Mouse (Mus musculus) hematopoietic stem cell, adult 5-6 weeks (primary cell): ENCODE data around the gene Naa80. TPM values are rescaled to one million over a fixed set of nuclear protein-coding genes. Genes with fewer than 3 reads are reported as not detected.
"Not testable (repeated sequence)": the region's sequence is repeated elsewhere in the genome, so short reads cannot be mapped to it uniquely, and the experiment has no call there.

Source experiments
- ATAC-seq, 2 experiments: fragments of 125-278 bp in 1 of 2; replicated peaks in 1 of 2; 2 replicates each; pipeline ENCODE4 v1.8.0; 2016 to 2017; ENCODE audit warnings: inconsistent platforms in 2 of 2, mild to moderate bottlenecking in 2 of 2, moderate number of reproducible peaks in 2 of 2, low read depth in 1 of 2, moderate TSS enrichment in 1 of 2; ENCODE audit not compliant: low FRiP score in 2 of 2, poor library complexity in 2 of 2, severe bottlenecking in 2 of 2, insufficient read depth in 1 of 2, low TSS enrichment in 1 of 2
- total RNA-seq: library from RNA; stranded (forward); fragments of 172-1452, 232-1000 nt; gene quantifications from 2 replicates; pipeline ENCODE4 v1.2.3, GENCODE M21; 2017

Naa80 gene
- total RNA-seq, 1 experiment from 2014 or later: 12.2 TPM

DNA sequence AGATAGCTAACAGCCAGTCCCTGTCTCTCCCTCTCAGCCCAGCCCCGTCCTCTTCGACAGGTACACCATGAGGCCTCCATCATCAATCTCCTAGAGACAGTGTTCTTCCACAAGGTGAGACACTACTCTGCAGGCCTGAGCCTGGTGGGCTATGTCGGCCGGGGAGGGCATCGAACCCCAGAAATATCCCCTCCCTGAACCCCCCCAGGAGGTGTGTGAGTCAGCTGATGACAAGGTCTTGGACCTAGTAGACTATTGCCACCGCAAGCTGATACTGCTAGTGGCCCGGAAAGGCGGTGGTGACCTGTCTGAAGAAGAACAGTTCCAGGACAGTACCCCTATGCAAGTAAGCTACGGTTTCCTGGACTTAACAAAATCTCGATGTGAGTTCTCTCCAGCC lies 29.9 kb upstream of the Naa80 start:
- ATAC-seq: no peak

- no peak for ATAC-seq
These were observed 29.2 kb upstream of the Naa80 start for GRCm38 (mm10) chr9:107549297-107550074.

DNA sequence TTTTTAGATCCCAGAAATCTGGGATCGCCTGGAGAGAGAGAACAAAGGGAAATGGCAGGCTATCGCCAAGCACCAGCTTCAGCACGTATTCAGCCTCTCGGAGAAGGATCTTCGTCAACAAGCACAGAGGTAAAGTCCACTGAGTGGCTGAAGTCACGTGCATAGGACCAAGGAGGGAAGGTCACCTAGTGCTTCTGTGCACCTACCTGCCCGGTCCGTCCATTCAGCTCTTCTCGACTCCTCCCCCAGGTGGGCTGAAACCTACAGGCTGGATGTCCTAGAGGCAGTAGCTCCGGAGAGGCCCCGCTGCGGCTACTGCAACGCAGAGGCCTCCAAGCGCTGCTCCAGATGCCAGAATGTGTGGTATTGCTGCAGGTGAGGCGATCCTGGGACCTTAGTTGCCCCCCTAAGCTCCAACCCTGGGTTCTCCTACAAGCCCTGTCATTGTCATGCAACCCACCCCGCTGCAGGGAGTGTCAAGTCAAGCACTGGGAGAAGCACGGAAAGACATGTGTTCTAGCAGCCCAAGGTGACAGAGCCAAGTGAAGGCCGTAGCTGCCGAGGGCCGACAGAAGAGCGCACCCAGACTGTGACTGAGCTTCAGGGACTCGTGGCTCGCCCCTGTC lies 28.1 kb upstream of the Naa80 start:
- ATAC-seq: no peak

- peak in 1 of 2 experiments; percentile 21; a peak in 1 of 4 replicates for ATAC-seq
These were observed 27.4 kb upstream of the Naa80 start, which contains the start of gene Rassf1 for GRCm38 (mm10) chr9:107551117-107551889. TSS of gene Rassf1 (plus strand) at chr9:107551555.

DNA sequence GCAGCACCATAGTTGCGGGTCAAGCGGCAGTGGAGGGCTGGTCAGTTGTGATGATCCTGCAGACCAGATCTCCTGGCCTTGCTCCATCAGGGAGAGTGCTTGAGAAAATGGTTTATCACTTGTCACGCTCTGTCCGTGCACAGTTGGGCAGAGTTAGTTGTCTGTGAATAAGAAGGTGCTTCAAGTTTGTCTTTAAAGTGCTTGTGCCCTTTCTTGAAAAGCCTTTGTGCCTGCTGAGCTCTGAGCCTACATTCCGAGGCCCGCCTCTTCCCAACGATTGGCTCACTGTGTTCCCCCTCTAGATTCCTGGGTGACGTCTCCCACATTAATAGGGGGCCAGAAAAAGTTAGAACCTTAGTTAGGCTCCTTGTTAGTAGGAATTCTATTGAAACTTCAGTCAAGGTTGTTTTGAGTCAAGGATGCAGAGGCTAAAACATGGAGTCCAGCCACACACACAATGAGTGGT lies 26.8 kb upstream of the Naa80 start:
- no peak for ATAC-seq

- no peak for ATAC-seq
These were observed 25.8 kb upstream of the Naa80 start for GRCm38 (mm10) chr9:107552690-107553393.

- ATAC-seq: 0 out of 4 replicates have a peak, but pooled peaks of 1 of the 2 experiments have one; percentile 0
These were observed 25.0 kb upstream of the Naa80 start for GRCm38 (mm10) chr9:107553541-107554318.

- peak; percentile 78 to 85 for ATAC-seq
These were observed 24.3 kb upstream of the Naa80 start for GRCm38 (mm10) chr9:107554319-107554825.

DNA sequence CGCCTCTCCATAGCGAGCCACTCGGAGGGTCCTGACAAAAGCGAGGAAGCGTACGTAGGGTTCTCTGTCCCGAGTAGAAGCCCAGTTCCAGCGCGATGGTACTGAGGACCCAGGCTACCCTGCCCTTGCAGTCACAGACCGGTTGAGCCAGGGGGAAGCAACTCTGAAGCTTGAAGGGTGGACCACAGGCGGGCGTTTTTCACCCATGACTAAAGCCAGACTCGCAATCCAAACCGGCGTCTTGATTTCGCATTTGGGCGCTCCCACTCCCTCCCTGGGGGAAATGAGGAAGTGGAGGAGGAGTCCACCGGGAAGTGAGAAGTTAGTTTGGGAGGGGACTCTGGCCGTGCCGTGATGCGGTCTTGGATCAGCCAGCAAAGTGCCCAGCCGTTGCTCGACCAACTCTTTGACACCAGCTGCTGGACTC lies 23.6 kb upstream of the Naa80 start:
- peak; percentile 1 to 11; a peak in 1 of 4 replicates for ATAC-seq

- ATAC-seq: no peak
These were observed 23.0 kb upstream of the Naa80 start for GRCm38 (mm10) chr9:107555701-107556100.

- no peak for ATAC-seq
These were observed 22.3 kb upstream of the Naa80 start for GRCm38 (mm10) chr9:107556346-107556745.

DNA sequence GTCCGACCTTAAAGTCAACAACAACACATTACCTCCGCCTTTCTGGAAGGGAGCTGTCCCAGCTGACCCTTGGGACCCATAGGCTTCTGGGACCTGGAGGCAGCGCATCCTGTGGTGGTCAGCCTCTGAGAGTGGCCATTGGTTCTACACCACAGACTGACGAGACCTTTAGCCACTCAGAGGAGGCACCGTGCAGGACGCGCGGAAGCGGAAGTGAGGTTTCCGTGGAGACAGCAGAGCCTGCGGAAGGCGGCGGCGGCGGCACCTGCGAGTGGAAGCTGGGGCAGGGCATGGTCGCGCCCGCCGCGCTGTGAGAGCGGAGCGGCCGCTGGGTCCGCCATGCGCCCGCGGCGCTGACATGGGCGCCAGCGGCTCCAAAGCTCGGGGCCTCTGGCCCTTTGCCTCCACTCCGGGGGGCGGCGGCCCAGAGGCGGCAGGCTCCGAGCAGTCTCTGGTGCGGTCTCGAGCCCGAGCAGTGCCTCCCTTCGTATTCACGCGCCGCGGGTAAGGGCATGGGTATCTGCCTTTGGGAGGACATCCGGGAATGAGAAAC lies 15.6 kb upstream of the Naa80 start, which contains the start of gene Tusc2:
Gene Tusc2 (plus strand): TSS at position 227 of the 553 bp plus-strand sequence.
- peak; percentile 98 for ATAC-seq

- ATAC-seq: not testable (repeated sequence)
These were observed 13.1 kb upstream of the Naa80 start for GRCm38 (mm10) chr9:107565556-107565955.

GRCm38 (mm10) chr9:107566041-107566709 lies 12.5 kb upstream of the Naa80 start:
- no peak for ATAC-seq

GRCm38 (mm10) chr9:107566855-107567254 lies 11.8 kb upstream of the Naa80 start:
- ATAC-seq: no peak
